Mouse (Mus musculus) midbrain, postnatal 0 days (tissue): Measurements from ENCODE around the gene Atp6v1d. TPM values are rescaled to one million over a fixed set of nuclear protein-coding genes. Genes with fewer than 3 reads are reported as not detected.

Source experiments
- ATAC-seq: fragments of 200-750 bp; cut with Nextera tagmentation; 2 replicates; pipeline ENCODE4 v1.8.0; 2017; ENCODE audit warnings: moderate number of reproducible peaks, mild to moderate bottlenecking, moderate TSS enrichment, moderate library complexity; ENCODE audit not compliant: low FRiP score
- DNase-seq: peaks from one replicate; pipeline ENCODE4 v3.0.0-alpha.2; 2015; ENCODE audit warnings: low spot score
- H3K27ac ChIP-seq: fragments of 300-500 bp; sonication (generic); 2 replicates; pipeline ENCODE4 v1.5.1; 2014; ENCODE audit warnings: low read depth, mild to moderate bottlenecking, low read length, mixed read lengths
- H3K27me3 ChIP-seq: fragments of 300-500 bp; sonication (generic); 2 replicates; pipeline ENCODE4 v1.6.1; 2014; ENCODE audit warnings: low read length, control low read depth, mixed read lengths; ENCODE audit not compliant: insufficient read depth
- H3K36me3 ChIP-seq: fragments of 300-500 bp; sonication (generic); 2 replicates; pipeline ENCODE4 v1.6.1; 2014; ENCODE audit warnings: low read length, control low read depth, mixed read lengths; ENCODE audit not compliant: insufficient read depth
- H3K4me1 ChIP-seq: fragments of 300-500 bp; sonication (generic); 2 replicates; pipeline ENCODE4 v1.6.1; 2014; ENCODE audit warnings: mild to moderate bottlenecking, control low read depth, antibody characterized with exemption, low read length, mixed read lengths; ENCODE audit not compliant: insufficient read depth
- H3K4me2 ChIP-seq: fragments of 300-500 bp; sonication (generic); 2 replicates; pipeline ENCODE4 v1.6.1; 2014; ENCODE audit warnings: low read depth, mild to moderate bottlenecking, low read length, mixed read lengths; ENCODE audit not compliant: poor library complexity, severe bottlenecking
- H3K4me3 ChIP-seq: fragments of 300-500 bp; sonication (generic); 2 replicates; pipeline ENCODE4 v1.5.1; 2014; ENCODE audit warnings: low read depth, mild to moderate bottlenecking, low read length, moderate library complexity
- H3K9ac ChIP-seq: fragments of 300-500 bp; sonication (generic); replicated peaks from 2 replicates; pipeline ENCODE4 v1.6.1; 2014; ENCODE audit warnings: mild to moderate bottlenecking, low read length, moderate library complexity, mixed read lengths; ENCODE audit not compliant: poor library complexity, severe bottlenecking
- H3K9me3 ChIP-seq: fragments of 300-500 bp; sonication (generic); 2 replicates; pipeline ENCODE4 v1.6.1; 2016; ENCODE audit warnings: low read length, control low read depth
- CTCF ChIP-seq: IDR thresholded peaks from 2 replicates; pipeline ENCODE4 v1.5.1; 2016; ENCODE audit warnings: antibody characterized with exemption, mild to moderate bottlenecking
- WGBS: fragments of 180-500 bp; shearing (Covaris S2); extraction: QIAGEN DNeasy Blood & Tissue Kit; methylation state at CpG from one replicate; pipeline ENCODE4 v1.1.7; 2014; 5-methylcytosine and 5-hydroxymethylcytosine counted together
- polyA plus RNA-seq: library from polyadenylated mRNA; unstranded; fragments of >200 nt; fragmentation: Nextera tagmentation; extraction: Ambion mirVana; gene quantifications from 2 replicates; pipeline ENCODE4 v1.2.1, GENCODE M21; 2015
- total RNA-seq: library from RNA; depleted of rRNA; stranded (reverse); fragments of >200 nt; gene quantifications from 2 replicates; pipeline ENCODE4 v1.2.3, GENCODE M21; 2014; rRNA removed

Atp6v1d gene
- total and polyA plus RNA-seq, 2 experiments from 2014 or later, result 48.1 to 197 TPM

DNA sequence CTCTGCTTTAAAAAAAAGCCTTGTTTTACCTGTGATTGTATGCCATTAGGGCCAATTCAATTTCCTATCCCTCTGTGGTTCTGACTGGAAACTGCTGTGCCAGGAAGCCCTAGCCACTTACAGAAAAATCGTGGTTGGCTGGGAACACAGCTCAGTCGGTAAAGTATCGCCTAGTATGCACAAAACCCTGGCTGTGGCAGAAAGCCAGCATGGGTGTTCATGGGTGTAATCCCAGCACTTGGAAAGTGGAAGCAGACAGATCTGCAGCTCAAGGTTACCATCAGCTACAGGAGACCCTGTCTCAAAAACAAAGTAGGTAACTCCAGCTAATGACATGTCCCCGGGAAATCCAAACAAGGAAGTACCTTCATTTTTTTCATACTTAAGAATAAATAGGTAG lies 21.5 kb downstream of the Atp6v1d start:
- no peak for TF ChIP-seq CTCF
- Histone ChIP-seq H3K9ac (no peak overlapping the region), H3K4me2 (no peak overlapping the region), H3K9me3 (no peaks in the 10 kb centered on the region), H3K27ac (no peak overlapping the region), H3K4me1 (no peaks in the 10 kb centered on the region), H3K27me3 (no peaks in the 10 kb centered on the region), H3K4me3 (no peak overlapping the region), H3K36me3 (peaks cover 30% of the 10 kb centered on the region)
- DNase-seq (no peak), ATAC-seq (no peak)
- 84% methylated on average over 4 of the region's 4 CpGs for WGBS

DNA sequence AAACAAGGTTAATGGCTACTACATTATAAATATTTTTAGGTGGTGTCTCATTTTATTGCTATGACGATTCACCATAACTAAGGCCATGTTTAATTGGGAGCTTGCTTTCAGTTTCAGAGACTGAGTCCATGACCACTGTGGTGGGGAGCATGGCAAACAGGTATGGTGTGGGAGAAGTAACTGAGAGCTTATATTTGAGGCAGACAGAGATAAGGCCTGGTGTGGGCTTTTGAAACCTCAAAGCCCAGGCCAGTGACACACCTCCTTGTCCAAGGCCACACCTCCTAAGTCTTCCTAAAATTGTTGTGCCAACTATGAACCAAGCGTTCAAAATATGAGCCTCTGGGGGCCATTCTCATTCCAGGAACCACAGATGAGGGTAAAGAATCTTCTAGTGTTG lies 26.9 kb downstream of the Atp6v1d start:
- H3K9ac ChIP-seq, result no peak overlapping the region
- ATAC-seq (no peak), DNase-seq (no peak)
- 93% methylated on average over 2 of the region's 2 CpGs for WGBS
- no peak overlapping the region for H3K27ac ChIP-seq
- H3K4me2 ChIP-seq, result no peak overlapping the region
- no peaks in the 10 kb centered on the region for H3K4me1 ChIP-seq
- peaks cover 17% of the 10 kb centered on the region for H3K36me3 ChIP-seq
- no peak overlapping the region for H3K4me3 ChIP-seq
- H3K27me3 ChIP-seq, result no peaks in the 10 kb centered on the region
- no peaks in the 10 kb centered on the region for H3K9me3 ChIP-seq
- TF ChIP-seq CTCF, result no peak

DNA sequence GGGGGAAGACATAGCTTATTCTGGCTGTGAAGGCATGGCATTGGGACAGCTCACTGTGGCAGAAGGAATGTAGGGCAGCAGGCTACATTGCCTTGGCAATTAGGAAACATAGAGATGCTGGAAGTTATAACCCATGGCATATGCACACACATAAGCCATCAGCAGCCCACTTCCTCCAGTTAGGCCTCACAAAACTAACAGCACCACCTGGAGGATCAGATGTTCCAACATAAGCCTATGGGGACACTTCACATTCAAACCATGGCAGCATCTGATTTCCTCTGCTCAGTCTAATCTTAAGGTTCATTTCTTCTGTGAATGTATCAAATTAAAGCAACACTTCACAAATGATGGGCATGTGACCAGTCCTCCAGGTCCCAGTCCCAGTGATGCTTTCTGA lies 47.0 kb downstream of the Atp6v1d start:
- TF ChIP-seq CTCF, result peak; percentile 52
- H3K4me3 ChIP-seq, result no peak overlapping the region
- H3K27me3 ChIP-seq, result no peaks in the 10 kb centered on the region
- no peaks in the 10 kb centered on the region for H3K9me3 ChIP-seq
- H3K36me3 ChIP-seq, result no peaks in the 10 kb centered on the region
- no peaks in the 10 kb centered on the region for H3K4me1 ChIP-seq
- ATAC-seq, result no peak
- no peak overlapping the region for H3K9ac ChIP-seq
- DNase-seq, result peak; percentile 19
- H3K4me2 ChIP-seq, result no peak overlapping the region
- H3K27ac ChIP-seq, result no peak overlapping the region

DNA sequence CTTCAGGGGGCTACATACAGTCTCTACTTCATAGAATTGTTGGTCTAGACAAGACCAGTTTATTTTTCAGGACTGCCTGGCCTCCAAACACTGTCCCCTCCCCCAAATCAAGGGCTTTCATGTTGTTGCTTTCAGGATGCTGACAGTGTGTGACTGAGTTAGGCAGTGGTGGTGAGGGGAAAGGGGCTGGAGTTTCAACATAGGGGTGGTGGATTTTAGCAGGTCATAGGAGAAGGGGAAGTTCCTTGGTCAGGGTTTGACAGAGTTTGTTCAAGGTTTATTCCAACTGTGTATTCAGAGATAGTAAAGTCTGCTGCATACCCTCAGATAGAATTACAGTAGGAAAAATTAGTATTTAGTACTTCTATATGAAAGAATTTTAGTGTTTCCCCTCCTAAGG lies 59.6 kb downstream of the Atp6v1d start:
- Histone ChIP-seq H3K9ac (no peak overlapping the region), H3K9me3 (no peaks in the 10 kb centered on the region), H3K4me2 (no peak overlapping the region), H3K27me3 (no peaks in the 10 kb centered on the region), H3K27ac (no peak overlapping the region), H3K4me3 (no peak overlapping the region), H3K36me3 (no peaks in the 10 kb centered on the region), H3K4me1 (no peaks in the 10 kb centered on the region)
- DNase-seq (no peak), ATAC-seq (no peak)
- TF ChIP-seq CTCF, result no peak

DNA sequence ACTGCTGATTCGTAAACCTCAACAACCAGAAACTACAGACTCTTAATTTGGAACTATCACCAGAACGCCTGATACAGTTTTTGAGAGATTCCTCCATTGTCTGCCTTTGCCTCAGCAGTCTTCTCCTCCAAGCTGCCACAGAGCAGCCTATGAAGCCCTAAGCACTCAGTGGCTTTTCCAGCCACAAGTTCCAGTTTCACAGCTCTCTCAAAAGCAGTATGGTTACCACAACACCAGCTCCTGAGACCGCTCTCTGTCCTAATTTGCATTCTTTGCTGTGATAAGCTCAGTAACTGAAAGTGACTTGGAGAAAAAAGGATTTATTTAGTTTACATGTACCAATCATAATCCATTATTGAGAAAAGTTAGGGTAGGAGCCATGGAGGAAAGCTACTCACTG lies 61.4 kb downstream of the Atp6v1d start:
- no peak for ATAC-seq
- H3K4me2 ChIP-seq, result no peak overlapping the region
- H3K27me3 ChIP-seq, result no peaks in the 10 kb centered on the region
- H3K4me3 ChIP-seq, result no peak overlapping the region
- no peak overlapping the region for H3K9ac ChIP-seq
- no peaks in the 10 kb centered on the region for H3K4me1 ChIP-seq
- no peak for DNase-seq
- H3K36me3 ChIP-seq, result no peaks in the 10 kb centered on the region
- no peak for TF ChIP-seq CTCF
- H3K9me3 ChIP-seq, result no peaks in the 10 kb centered on the region
- 76% methylated on average over 3 of the region's 3 CpGs for WGBS
- no peak overlapping the region for H3K27ac ChIP-seq

DNA sequence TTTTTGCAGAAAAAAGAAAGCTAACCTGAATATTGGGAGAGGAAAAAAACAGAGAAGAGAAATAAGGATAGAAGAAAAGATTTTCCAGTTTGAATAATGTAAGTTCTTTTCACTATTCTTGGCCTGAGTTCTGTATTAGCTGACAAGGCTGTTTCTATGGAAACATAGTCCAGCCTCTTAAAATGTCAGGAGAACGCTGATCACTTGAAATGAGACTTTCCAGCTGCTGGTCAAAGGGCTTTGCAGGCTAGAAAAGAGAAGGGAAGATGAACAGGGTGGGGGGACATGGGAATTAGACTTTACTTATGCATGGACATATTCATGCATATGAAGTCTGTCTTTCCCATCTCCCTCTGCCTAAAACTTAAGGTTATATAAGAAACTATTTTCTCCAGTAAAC lies 67.2 kb downstream of the Atp6v1d start:
- ATAC-seq (no peak), DNase-seq (peak; percentile 21)

DNA sequence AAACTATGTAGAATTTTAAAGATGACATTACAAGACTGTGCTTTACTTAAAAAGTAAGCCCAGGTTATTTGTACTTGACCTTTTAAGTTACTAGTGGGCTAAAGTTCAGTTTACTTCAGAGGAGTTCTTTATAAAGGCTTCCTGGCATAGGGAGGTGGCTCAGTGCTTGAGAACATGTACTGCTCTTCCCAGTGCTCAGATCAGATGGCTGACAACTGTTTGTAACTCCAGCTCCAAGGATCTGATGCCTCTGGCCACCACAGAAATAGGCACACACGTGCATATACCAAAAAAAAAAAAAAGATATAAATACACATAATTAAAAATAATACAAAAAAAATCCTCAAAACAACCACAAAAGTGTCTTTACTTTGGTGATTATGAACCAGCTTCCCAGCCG lies 70.6 kb downstream of the Atp6v1d start:
- DNase-seq (no peak), ATAC-seq (no peak)
- no peak for TF ChIP-seq CTCF
- Histone ChIP-seq H3K4me1 (no peaks in the 10 kb centered on the region), H3K4me3 (no peak overlapping the region), H3K36me3 (no peaks in the 10 kb centered on the region), H3K9me3 (no peaks in the 10 kb centered on the region), H3K9ac (no peak overlapping the region), H3K27ac (no peak overlapping the region), H3K27me3 (no peaks in the 10 kb centered on the region), H3K4me2 (no peak overlapping the region)
- WGBS, result 78% methylated on average over 2 of the region's 2 CpGs

More for the DNA sequence above, 67.2 kb downstream of the Atp6v1d start:
- H3K4me2 ChIP-seq, result no peak overlapping the region
- 0% methylated on average over 1 of the region's 1 CpGs for WGBS
- no peaks in the 10 kb centered on the region for H3K36me3 ChIP-seq
- no peak overlapping the region for H3K27ac ChIP-seq
- no peaks in the 10 kb centered on the region for H3K4me1 ChIP-seq
- H3K4me3 ChIP-seq, result no peak overlapping the region
- TF ChIP-seq CTCF, result no peak
- H3K9ac ChIP-seq, result no peak overlapping the region
- no peaks in the 10 kb centered on the region for H3K27me3 ChIP-seq
- no peaks in the 10 kb centered on the region for H3K9me3 ChIP-seq

Other genes with a start within 250 kb of the Atp6v1d start
- gene Fam71d, start 170.1 kb downstream of the Atp6v1d start, total RNA-seq, result 0.38 and 0.85 TPM in 2 replicates
- gene Fam71d, start 170.1 kb downstream of the Atp6v1d start, polyA plus RNA-seq, result 0.10 and 0.59 TPM in 2 replicates
- gene Mpp5, start 112.7 kb downstream of the Atp6v1d start, total RNA-seq, result 14.8 and 20.3 TPM in 2 replicates
- gene Mpp5, start 112.7 kb downstream of the Atp6v1d start, polyA plus RNA-seq, result 11.5 and 12.2 TPM in 2 replicates
- gene Eif2s1, start 181 bp upstream of the Atp6v1d start, total RNA-seq, result 35.1 and 47.0 TPM in 2 replicates
- gene Eif2s1, start 181 bp upstream of the Atp6v1d start, polyA plus RNA-seq, result 80.5 and 86.3 TPM in 2 replicates
- gene Plek2, start 45.3 kb upstream of the Atp6v1d start, total RNA-seq, result 2.0 and 3.8 TPM in 2 replicates
- 3.2 and 4.0 TPM in 2 replicates for gene Plek2, start 45.3 kb upstream of the Atp6v1d start, polyA plus RNA-seq
- 214 and 215 TPM in 2 replicates for gene Tmem229b, start 146.0 kb upstream of the Atp6v1d start, total RNA-seq
- 63.2 and 65.9 TPM in 2 replicates for gene Tmem229b, start 146.0 kb upstream of the Atp6v1d start, polyA plus RNA-seq
- gene Plekhh1, start 167.5 kb upstream of the Atp6v1d start, total RNA-seq, result 5.4 and 6.1 TPM in 2 replicates
- gene Plekhh1, start 167.5 kb upstream of the Atp6v1d start, polyA plus RNA-seq, result 1.00 and 1.1 TPM in 2 replicates
- 12.6 and 20.0 TPM in 2 replicates for gene Pigh, start 228.0 kb upstream of the Atp6v1d start, total RNA-seq
- gene Pigh, start 228.0 kb upstream of the Atp6v1d start, polyA plus RNA-seq, result 12.5 and 14.1 TPM in 2 replicates